In the genomic region with DNA sequence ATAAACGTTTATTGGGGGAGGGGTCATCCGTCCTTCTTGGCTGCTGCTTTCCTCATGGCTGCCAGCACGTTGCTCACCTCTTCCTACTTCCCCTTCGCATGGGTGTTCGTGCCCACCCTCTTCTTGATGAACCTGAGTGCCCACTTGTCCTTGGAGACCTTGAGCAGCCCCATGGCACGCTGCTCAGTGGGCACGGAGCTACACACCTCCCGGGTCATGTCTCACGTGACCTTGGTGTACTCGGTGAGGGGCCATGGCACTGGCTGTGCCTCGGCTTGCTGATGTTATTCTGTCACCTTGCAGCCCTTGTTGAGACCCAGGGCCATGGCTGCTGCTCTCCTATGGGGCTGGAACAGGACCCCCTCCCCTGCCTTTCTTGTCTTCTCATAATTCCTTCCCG, we compare ENCODE assay signal across 29 mouse cellular contexts. TPM values are rescaled to one million over a fixed set of nuclear protein-coding genes. Genes with fewer than 3 reads are reported as not detected.
DNase-seq lines count a peak whose midpoint lies in the region; ATAC-seq lines count a peak whose summit lies in the region.
"Had no signal": no experiment of that assay in that cellular context is flagged by ENCODE, and none has a peak within 500 bp of the region (broad histone marks: within the 10 kb centered on the region; RNA-seq: fewer than 3 reads in every experiment).

No protein-coding gene starts in this region.

- DNase-seq in hindbrain, embryonic 11.5 days (ENCODE audit: low spot score): no peak
- peak; percentile 41 to 62 for DNase-seq in kidney, postnatal 36 days
- DNase-seq in midbrain, embryonic 14.5 days: no peak
- DNase-seq in midbrain, embryonic 11.5 days (ENCODE audit: low spot score, missing footprints): no peak
- DNase-seq in left cerebral cortex, postnatal 10 days (ENCODE audit: extremely low spot score in 1 of 2, low spot score in 2 of 2): no peak
- DNase-seq: cerebellum, adult 18-20 months; cerebellum, postnatal 14 days; gastrocnemius, postnatal 10 days; heart, postnatal 10 days; lung, embryonic 14.5 days; lung, postnatal 4 days; thymus, adult 18-20 months had no signal

- H3K9ac ChIP-seq in hindbrain, embryonic 11.5 days (ENCODE audit: low read depth, low read length): no peak overlapping the region
- H3K9ac ChIP-seq in hindbrain, embryonic 13.5 days: no peak overlapping the region
- H3K9ac ChIP-seq in kidney, embryonic 14.5 days (ENCODE audit: low read depth, low read length): no peak overlapping the region
- no peak overlapping the region for H3K9ac ChIP-seq in midbrain, embryonic 14.5 days (replicated peaks; ENCODE audit: low read length)
- H3K9ac ChIP-seq in midbrain, embryonic 11.5 days (ENCODE audit: low read length): no peak overlapping the region
- H3K9ac ChIP-seq in limb, embryonic 13.5 days: no peak overlapping the region
- H3K9ac ChIP-seq: embryonic facial prominence, embryonic 15.5 days; liver, embryonic 14.5 days had no signal

- intact Hi-C loops in left cerebral cortex, postnatal 10 days (cut with DNase I): no loop called here

- no peak for ATAC-seq in hindbrain, embryonic 11.5 days (ENCODE audit: low FRiP score)
- no peak for ATAC-seq in hindbrain, embryonic 13.5 days (ENCODE audit: low FRiP score)
- no peak for ATAC-seq in kidney, embryonic 14.5 days (ENCODE audit: low FRiP score, low TSS enrichment)
- no peak for ATAC-seq in midbrain, embryonic 14.5 days (ENCODE audit: low FRiP score, low TSS enrichment)
- ATAC-seq in midbrain, embryonic 11.5 days (ENCODE audit: low FRiP score): no peak
- ATAC-seq in limb, embryonic 13.5 days (ENCODE audit: low FRiP score, low read depth): no peak
- ATAC-seq: forebrain, embryonic 16.5 days; intestine, embryonic 15.5 days; midbrain, embryonic 16.5 days; Patski had no signal

- WGBS in hindbrain, embryonic 11.5 days: 90% methylated on average over 12 of the region's 12 CpGs
- 93% methylated on average over 12 of the region's 12 CpGs for WGBS in hindbrain, embryonic 13.5 days
- WGBS in kidney, embryonic 14.5 days: 91% methylated on average over 12 of the region's 12 CpGs
- WGBS in midbrain, embryonic 14.5 days: 92% methylated on average over 12 of the region's 12 CpGs
- WGBS in midbrain, embryonic 11.5 days: 89% methylated on average over 12 of the region's 12 CpGs
- WGBS in limb, embryonic 13.5 days: 86% methylated on average over 12 of the region's 12 CpGs

- no peak overlapping the region for H3K27ac ChIP-seq in hindbrain, embryonic 11.5 days (ENCODE audit: low read depth, low read length)
- no peak overlapping the region for H3K27ac ChIP-seq in hindbrain, embryonic 13.5 days
- no peak overlapping the region for H3K27ac ChIP-seq in kidney, embryonic 14.5 days (ENCODE audit: low read depth, low read length)
- no peak overlapping the region for H3K27ac ChIP-seq in midbrain, embryonic 14.5 days (replicated peaks; ENCODE audit: low read depth, low read length)
- no peak overlapping the region for H3K27ac ChIP-seq in midbrain, embryonic 11.5 days (ENCODE audit: low read depth, low read length)
- no peak overlapping the region for H3K27ac ChIP-seq in limb, embryonic 13.5 days
- H3K27ac ChIP-seq: embryonic facial prominence, embryonic 15.5 days; hindbrain, embryonic 15.5 days; intestine, embryonic 15.5 days; layer of hippocampus, adult 2 months; limb, embryonic 15.5 days; liver, embryonic 14.5 days had no signal

- H3K9me3 ChIP-seq in hindbrain, embryonic 11.5 days (ENCODE audit: control insufficient read depth, low read length): no peaks in the 10 kb centered on the region
- no peaks in the 10 kb centered on the region for H3K9me3 ChIP-seq in hindbrain, embryonic 13.5 days
- no peaks in the 10 kb centered on the region for H3K9me3 ChIP-seq in kidney, embryonic 14.5 days (ENCODE audit: control insufficient read depth, low read length)
- H3K9me3 ChIP-seq in midbrain, embryonic 14.5 days (ENCODE audit: control insufficient read depth, low read length): no peaks in the 10 kb centered on the region
- H3K9me3 ChIP-seq in midbrain, embryonic 11.5 days (ENCODE audit: control insufficient read depth, low read length): no peaks in the 10 kb centered on the region
- no peaks in the 10 kb centered on the region for H3K9me3 ChIP-seq in limb, embryonic 13.5 days
- H3K9me3 ChIP-seq: embryonic facial prominence, embryonic 15.5 days; G1E; heart, embryonic 12.5 days; hindbrain, embryonic 15.5 days; intestine, embryonic 15.5 days; limb, embryonic 15.5 days had no signal

- H3K4me3 ChIP-seq in hindbrain, embryonic 11.5 days (ENCODE audit: low read depth, low read length): 0 out of 2 replicates have a peak overlapping the region, but pooled peaks have one; percentile 6
- H3K4me3 ChIP-seq in hindbrain, embryonic 13.5 days: no peak overlapping the region
- no peak overlapping the region for H3K4me3 ChIP-seq in kidney, embryonic 14.5 days (ENCODE audit: low read length)
- H3K4me3 ChIP-seq in midbrain, embryonic 14.5 days (replicated peaks; ENCODE audit: low read depth, low read length): no peak overlapping the region
- no peak overlapping the region for H3K4me3 ChIP-seq in midbrain, embryonic 11.5 days (ENCODE audit: low read depth, low read length)
- H3K4me3 ChIP-seq in limb, embryonic 13.5 days: peak overlapping the region; percentile 68; the same call in 1 of the 2 replicates

- no peak overlapping the region for H3K4me2 ChIP-seq in hindbrain, embryonic 11.5 days (replicated peaks; ENCODE audit: low read depth, low read length)
- no peak overlapping the region for H3K4me2 ChIP-seq in hindbrain, embryonic 13.5 days
- H3K4me2 ChIP-seq in kidney, embryonic 14.5 days (replicated peaks; ENCODE audit: low read depth, low read length): no peak overlapping the region
- H3K4me2 ChIP-seq in midbrain, embryonic 14.5 days (ENCODE audit: low read length): peak overlapping the region; percentile 86; the same call in 1 of the 2 replicates
- H3K4me2 ChIP-seq in midbrain, embryonic 11.5 days: no peak overlapping the region
- peak overlapping the region; percentile 89 for H3K4me2 ChIP-seq in limb, embryonic 13.5 days (replicated peaks)

- peaks cover 5% of the 10 kb centered on the region; the same call in 1 of the 2 replicates for H3K4me1 ChIP-seq in hindbrain, embryonic 11.5 days (replicated peaks; ENCODE audit: control insufficient read depth, insufficient read depth, low read length)
- H3K4me1 ChIP-seq in hindbrain, embryonic 13.5 days (replicated peaks): peaks cover 28% of the 10 kb centered on the region
- H3K4me1 ChIP-seq in kidney, embryonic 14.5 days (ENCODE audit: control insufficient read depth, insufficient read depth, low read length): peaks cover 15% of the 10 kb centered on the region; the same call in 1 of the 2 replicates
- H3K4me1 ChIP-seq in midbrain, embryonic 14.5 days (ENCODE audit: control insufficient read depth, insufficient read depth, low read length): peaks cover 12% of the 10 kb centered on the region
- peaks cover 18% of the 10 kb centered on the region for H3K4me1 ChIP-seq in midbrain, embryonic 11.5 days (ENCODE audit: control insufficient read depth, insufficient read depth, low read length)
- peaks cover 28% of the 10 kb centered on the region for H3K4me1 ChIP-seq in limb, embryonic 13.5 days

- no peaks in the 10 kb centered on the region for H3K27me3 ChIP-seq in hindbrain, embryonic 11.5 days (ENCODE audit: control insufficient read depth, insufficient read depth, low read length)
- peaks cover 3% of the 10 kb centered on the region; the same call in 1 of the 2 replicates for H3K27me3 ChIP-seq in hindbrain, embryonic 13.5 days
- no peaks in the 10 kb centered on the region for H3K27me3 ChIP-seq in kidney, embryonic 14.5 days (ENCODE audit: control insufficient read depth, insufficient read depth, low read length)
- H3K27me3 ChIP-seq in midbrain, embryonic 14.5 days (ENCODE audit: control insufficient read depth, insufficient read depth, low read length): no peaks in the 10 kb centered on the region
- H3K27me3 ChIP-seq in midbrain, embryonic 11.5 days (ENCODE audit: control insufficient read depth, insufficient read depth, low read length): no peaks in the 10 kb centered on the region
- H3K27me3 ChIP-seq in limb, embryonic 13.5 days: no peaks in the 10 kb centered on the region
- H3K27me3 ChIP-seq: embryonic facial prominence, embryonic 15.5 days; hindbrain, embryonic 15.5 days; intestine, embryonic 15.5 days; limb, embryonic 15.5 days; Patski had no signal

- H3K36me3 ChIP-seq in hindbrain, embryonic 11.5 days (ENCODE audit: control insufficient read depth, insufficient read depth, low read length): no peaks in the 10 kb centered on the region; the same call in 1 of the 2 replicates
- peaks cover 53% of the 10 kb centered on the region for H3K36me3 ChIP-seq in hindbrain, embryonic 13.5 days
- peaks cover 14% of the 10 kb centered on the region for H3K36me3 ChIP-seq in kidney, embryonic 14.5 days (ENCODE audit: control insufficient read depth, insufficient read depth, low read length)
- H3K36me3 ChIP-seq in midbrain, embryonic 14.5 days (ENCODE audit: control insufficient read depth, insufficient read depth, low read length): peaks cover 43% of the 10 kb centered on the region
- 0 out of 2 replicates have a peak, but pooled peaks cover 3% of the 10 kb centered on the region for H3K36me3 ChIP-seq in midbrain, embryonic 11.5 days (ENCODE audit: control insufficient read depth, insufficient read depth, low read length)
- H3K36me3 ChIP-seq in limb, embryonic 13.5 days: peaks cover 50% of the 10 kb centered on the region
- H3K36me3 ChIP-seq: intestine, embryonic 15.5 days had no signal

RNA-seq across cellular contexts. Expression of gene Alkbh6, which starts 1.6 kb away (rescaled TPM):
- 82.1 and 85.2 TPM in 2 replicates for polyA plus RNA-seq in hindbrain, embryonic 11.5 days (2014; fragmentation: Nextera tagmentation; extraction: Ambion mirVana)
- 118 and 126 TPM in 2 replicates for polyA plus RNA-seq in hindbrain, embryonic 13.5 days (2015; fragmentation: Nextera tagmentation; extraction: Ambion mirVana)
- 85.5 and 112 TPM in 2 replicates for polyA plus RNA-seq in kidney, embryonic 14.5 days (2014; fragmentation: Nextera tagmentation; extraction: Ambion mirVana)
- polyA plus RNA-seq in midbrain, embryonic 14.5 days (2014; fragmentation: Nextera tagmentation; extraction: Ambion mirVana): 107 and 145 TPM in 2 replicates
- 84.3 and 86.0 TPM in 2 replicates for polyA plus RNA-seq in midbrain, embryonic 11.5 days (2014; fragmentation: Nextera tagmentation; extraction: Ambion mirVana)
- 94.2 and 99.2 TPM in 2 replicates for polyA plus RNA-seq in limb, embryonic 13.5 days (2015; fragmentation: Nextera tagmentation; extraction: Ambion mirVana)
- total RNA-seq in left cerebral cortex, postnatal 10 days (2021): 10 to 100 TPM; 45.9 to 47.5 TPM

RNA-seq across cellular contexts. Expression of gene Syne4, which starts 4.5 kb away (rescaled TPM):
- 17.4 and 18.7 TPM in 2 replicates for polyA plus RNA-seq in hindbrain, embryonic 11.5 days (2014; fragmentation: Nextera tagmentation; extraction: Ambion mirVana)
- polyA plus RNA-seq in hindbrain, embryonic 13.5 days (2015; fragmentation: Nextera tagmentation; extraction: Ambion mirVana): 13.1 and 16.8 TPM in 2 replicates
- 43.5 and 72.9 TPM in 2 replicates for polyA plus RNA-seq in kidney, embryonic 14.5 days (2014; fragmentation: Nextera tagmentation; extraction: Ambion mirVana)
- 9.3 and 10.2 TPM in 2 replicates for polyA plus RNA-seq in midbrain, embryonic 14.5 days (2014; fragmentation: Nextera tagmentation; extraction: Ambion mirVana)
- 8.2 and 8.4 TPM in 2 replicates for polyA plus RNA-seq in midbrain, embryonic 11.5 days (2014; fragmentation: Nextera tagmentation; extraction: Ambion mirVana)
- 89.9 and 90.4 TPM in 2 replicates for polyA plus RNA-seq in limb, embryonic 13.5 days (2015; fragmentation: Nextera tagmentation; extraction: Ambion mirVana)
- total RNA-seq in left cerebral cortex, postnatal 10 days (2021): 1 to 10 TPM; 5.4 to 7.5 TPM

RNA-seq across cellular contexts. Expression of gene E130208F15Rik, which starts 11.4 kb away (rescaled TPM):
- polyA plus RNA-seq in hindbrain, embryonic 11.5 days (2014; fragmentation: Nextera tagmentation; extraction: Ambion mirVana): 1.4 and 3.3 TPM in 2 replicates
- 0.36 TPM in 1 of 2 replicates, not detected in the other for polyA plus RNA-seq in hindbrain, embryonic 13.5 days (2015; fragmentation: Nextera tagmentation; extraction: Ambion mirVana)
- polyA plus RNA-seq in kidney, embryonic 14.5 days (2014; fragmentation: Nextera tagmentation; extraction: Ambion mirVana): not detected in 2 replicates
- not detected in 2 replicates for polyA plus RNA-seq in midbrain, embryonic 14.5 days (2014; fragmentation: Nextera tagmentation; extraction: Ambion mirVana)
- 0.52 TPM in 1 of 2 replicates, not detected in the other for polyA plus RNA-seq in midbrain, embryonic 11.5 days (2014; fragmentation: Nextera tagmentation; extraction: Ambion mirVana)
- 0.95 and 1.2 TPM in 2 replicates for polyA plus RNA-seq in limb, embryonic 13.5 days (2015; fragmentation: Nextera tagmentation; extraction: Ambion mirVana)
- total RNA-seq in left cerebral cortex, postnatal 10 days (2021): under 1 TPM; 0.45 to 0.67 TPM
- polyA plus RNA-seq: forebrain, embryonic 16.5 days; hindbrain, embryonic 15.5 days; intestine, embryonic 15.5 days; kidney, postnatal 0 days; limb, embryonic 15.5 days; lung, embryonic 14.5 days; midbrain, embryonic 16.5 days; stomach, embryonic 16.5 days had no signal

RNA-seq across cellular contexts. Expression of gene Sdhaf1, which starts 13.6 kb away (rescaled TPM):
- 20.9 and 23.2 TPM in 2 replicates for polyA plus RNA-seq in hindbrain, embryonic 11.5 days (2014; fragmentation: Nextera tagmentation; extraction: Ambion mirVana)
- polyA plus RNA-seq in hindbrain, embryonic 13.5 days (2015; fragmentation: Nextera tagmentation; extraction: Ambion mirVana): 21.4 and 21.6 TPM in 2 replicates
- polyA plus RNA-seq in kidney, embryonic 14.5 days (2014; fragmentation: Nextera tagmentation; extraction: Ambion mirVana): 20.6 and 21.5 TPM in 2 replicates
- 19.8 and 20.4 TPM in 2 replicates for polyA plus RNA-seq in midbrain, embryonic 14.5 days (2014; fragmentation: Nextera tagmentation; extraction: Ambion mirVana)
- 23.1 and 24.5 TPM in 2 replicates for polyA plus RNA-seq in midbrain, embryonic 11.5 days (2014; fragmentation: Nextera tagmentation; extraction: Ambion mirVana)
- polyA plus RNA-seq in limb, embryonic 13.5 days (2015; fragmentation: Nextera tagmentation; extraction: Ambion mirVana): 20.0 and 22.4 TPM in 2 replicates
- 1 to 10 TPM; 7.8 to 8.2 TPM for total RNA-seq in left cerebral cortex, postnatal 10 days (2021)

RNA-seq across cellular contexts. Expression of gene Clip3, which starts 18.6 kb away (rescaled TPM):
- 66.7 and 78.4 TPM in 2 replicates for polyA plus RNA-seq in hindbrain, embryonic 11.5 days (2014; fragmentation: Nextera tagmentation; extraction: Ambion mirVana)
- polyA plus RNA-seq in hindbrain, embryonic 13.5 days (2015; fragmentation: Nextera tagmentation; extraction: Ambion mirVana): 84.2 and 90.1 TPM in 2 replicates
- 30.7 and 51.1 TPM in 2 replicates for polyA plus RNA-seq in kidney, embryonic 14.5 days (2014; fragmentation: Nextera tagmentation; extraction: Ambion mirVana)
- polyA plus RNA-seq in midbrain, embryonic 14.5 days (2014; fragmentation: Nextera tagmentation; extraction: Ambion mirVana): 121 and 131 TPM in 2 replicates
- polyA plus RNA-seq in midbrain, embryonic 11.5 days (2014; fragmentation: Nextera tagmentation; extraction: Ambion mirVana): 66.6 and 92.0 TPM in 2 replicates
- polyA plus RNA-seq in limb, embryonic 13.5 days (2015; fragmentation: Nextera tagmentation; extraction: Ambion mirVana): 51.2 and 51.5 TPM in 2 replicates
- total RNA-seq in left cerebral cortex, postnatal 10 days (2021): 100 to 1,000 TPM; 495 to 497 TPM
- total RNA-seq: granulocyte monocyte progenitor cell, adult 5-6 weeks had no signal
- polyA plus RNA-seq: G1E had no signal

Comparison
In these comparisons a context has a peak if more than half of its experiments do, and no peak if none do; other contexts are left out.
1. H3K4me2 ChIP-seq: peak in midbrain, embryonic 14.5 days (single experiment) and limb, embryonic 13.5 days (single experiment); none in hindbrain, embryonic 11.5 days (single experiment), hindbrain, embryonic 13.5 days (single experiment), kidney, embryonic 14.5 days (single experiment) and midbrain, embryonic 11.5 days (single experiment).
2. H3K4me3 ChIP-seq: peak in hindbrain, embryonic 11.5 days (single experiment) and limb, embryonic 13.5 days (single experiment); none in hindbrain, embryonic 13.5 days (single experiment), kidney, embryonic 14.5 days (single experiment), midbrain, embryonic 14.5 days (single experiment) and midbrain, embryonic 11.5 days (single experiment).
3. DNase-seq: peak in kidney, postnatal 36 days (2 of 2); none in hindbrain, embryonic 11.5 days (single experiment), midbrain, embryonic 14.5 days (single experiment), midbrain, embryonic 11.5 days (single experiment) and left cerebral cortex, postnatal 10 days (0 of 2).